Mouse (Mus musculus) kidney, adult 2 months (tissue): ENCODE results near the gene Trnau1ap.

ENCODE experiments used
- CTCF ChIP-seq: fragments of 200-500 bp; conservative IDR thresholded peaks from 2 replicates; pipeline ENCODE4 v1.5.1; 2011; ENCODE audit warnings: low read depth, mild to moderate bottlenecking, control low read depth, low read length, moderate library complexity, mixed read lengths; ENCODE audit not compliant: insufficient read depth, insufficient read length
- POLR2A ChIP-seq: fragments of 200-500 bp; IDR thresholded peaks from one replicate; pipeline ENCODE4 v1.6.1; 2011; ENCODE audit warnings: low read depth, low read length, control low read depth

DNA sequence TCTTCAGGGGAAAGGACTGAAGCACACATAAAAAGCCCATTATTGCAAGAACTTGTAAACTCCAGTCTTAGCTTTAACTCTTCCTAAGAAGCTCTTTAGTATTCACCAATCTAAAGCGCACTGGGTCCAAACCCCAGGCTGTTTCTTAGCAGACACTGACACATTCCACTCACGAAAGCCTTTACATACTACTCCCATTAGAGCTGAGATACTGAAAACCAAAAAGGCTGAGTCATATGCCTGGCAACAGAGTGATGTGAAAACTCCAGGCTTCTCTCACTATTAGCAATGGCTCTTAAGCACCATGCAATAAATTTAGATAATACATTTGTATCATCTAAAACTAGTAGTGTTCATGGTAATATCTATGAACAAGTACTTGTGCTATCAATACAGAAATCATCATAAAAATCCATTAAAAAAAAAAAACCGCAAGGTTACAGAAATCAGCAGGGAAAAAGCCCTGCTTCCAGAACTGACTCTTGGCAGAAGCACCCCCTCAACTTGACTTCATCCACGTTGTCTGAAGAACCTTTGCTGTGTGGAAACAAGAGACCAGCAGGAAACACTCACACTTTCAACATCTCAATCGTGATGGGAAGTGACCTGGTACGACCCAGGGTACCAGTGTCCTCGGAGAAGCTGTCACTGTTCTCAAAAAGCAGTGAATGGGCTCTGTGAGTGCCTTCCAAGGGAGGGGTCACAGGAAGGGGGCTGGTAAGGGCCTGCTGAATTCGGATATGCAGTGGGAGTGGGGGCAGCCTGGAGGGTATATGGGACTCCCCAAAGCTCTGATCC is 40.8 kb upstream of the Trnau1ap start:
- TF ChIP-seq CTCF (no peak), POLR2A (no peak)
